Mouse (Mus musculus) embryonic facial prominence, embryonic 14.5 days (tissue): ENCODE measurements around the gene Sema5a. TPM values are rescaled to one million over a fixed set of nuclear protein-coding genes. Genes with fewer than 3 reads are reported as not detected.
A peak's percentile ranks its signal among the peaks of the same experiment; 100 is the strongest.

Experiments used
- ATAC-seq: fragments of 200-750 bp; cut with Nextera tagmentation; 2 replicates; pipeline ENCODE4 v1.8.0; 2017; ENCODE audit warnings: low read depth, moderate number of reproducible peaks, moderate TSS enrichment
- DNase-seq: peaks from one replicate; pipeline ENCODE4 v3.0.0-alpha.2; 2015; ENCODE audit warnings: low spot score
- H3K27ac ChIP-seq: fragments of 300-500 bp; sonication (generic); replicated peaks from 2 replicates; pipeline ENCODE4 v1.5.1; 2014; ENCODE audit warnings: low read depth, mild to moderate bottlenecking, low read length, moderate library complexity
- H3K27me3 ChIP-seq: fragments of 300-500 bp; sonication (generic); replicated peaks from 2 replicates; pipeline ENCODE4 v1.6.1; 2014; ENCODE audit warnings: low read length; ENCODE audit not compliant: control insufficient read depth, insufficient read depth
- H3K36me3 ChIP-seq: fragments of 300-500 bp; sonication (generic); 2 replicates; pipeline ENCODE4 v1.6.1; 2014; ENCODE audit warnings: low read length, mixed read lengths; ENCODE audit not compliant: control insufficient read depth, insufficient read depth
- H3K4me1 ChIP-seq: fragments of 300-500 bp; sonication (generic); 2 replicates; pipeline ENCODE4 v1.6.1; 2014; ENCODE audit warnings: antibody characterized with exemption, low read length; ENCODE audit not compliant: control insufficient read depth, insufficient read depth
- H3K4me2 ChIP-seq: fragments of 300-500 bp; sonication (generic); 2 replicates; pipeline ENCODE4 v1.6.1; 2014; ENCODE audit warnings: low read depth, mild to moderate bottlenecking, low read length, moderate library complexity, mixed read lengths
- H3K4me3 ChIP-seq: fragments of 300-500 bp; sonication (generic); 2 replicates; pipeline ENCODE4 v1.5.1; 2014; ENCODE audit warnings: low read depth, mild to moderate bottlenecking, low read length
- H3K9ac ChIP-seq: fragments of 300-500 bp; sonication (generic); 2 replicates; pipeline ENCODE4 v1.6.1; 2014; ENCODE audit warnings: low read depth, mild to moderate bottlenecking, low read length, moderate library complexity, mixed read lengths
- H3K9me3 ChIP-seq: fragments of 300-500 bp; sonication (generic); 2 replicates; pipeline ENCODE4 v1.6.1; 2016; ENCODE audit warnings: low read length; ENCODE audit not compliant: control insufficient read depth
- WGBS: fragments of 180-500 bp; shearing (Covaris S2); extraction: QIAGEN DNeasy Blood & Tissue Kit; methylation state at CpG from one replicate; pipeline ENCODE4 v1.1.7; 2014; 5-methylcytosine and 5-hydroxymethylcytosine counted together
- polyA plus RNA-seq: library from polyadenylated mRNA; unstranded; fragments of >200 nt; fragmentation: Nextera tagmentation; extraction: Ambion mirVana; gene quantifications from 2 replicates; pipeline ENCODE4 v1.2.1, GENCODE M21; 2014

Sema5a gene
- polyA plus RNA-seq, 1 experiment from 2014 or later, result 26.7 TPM

DNA sequence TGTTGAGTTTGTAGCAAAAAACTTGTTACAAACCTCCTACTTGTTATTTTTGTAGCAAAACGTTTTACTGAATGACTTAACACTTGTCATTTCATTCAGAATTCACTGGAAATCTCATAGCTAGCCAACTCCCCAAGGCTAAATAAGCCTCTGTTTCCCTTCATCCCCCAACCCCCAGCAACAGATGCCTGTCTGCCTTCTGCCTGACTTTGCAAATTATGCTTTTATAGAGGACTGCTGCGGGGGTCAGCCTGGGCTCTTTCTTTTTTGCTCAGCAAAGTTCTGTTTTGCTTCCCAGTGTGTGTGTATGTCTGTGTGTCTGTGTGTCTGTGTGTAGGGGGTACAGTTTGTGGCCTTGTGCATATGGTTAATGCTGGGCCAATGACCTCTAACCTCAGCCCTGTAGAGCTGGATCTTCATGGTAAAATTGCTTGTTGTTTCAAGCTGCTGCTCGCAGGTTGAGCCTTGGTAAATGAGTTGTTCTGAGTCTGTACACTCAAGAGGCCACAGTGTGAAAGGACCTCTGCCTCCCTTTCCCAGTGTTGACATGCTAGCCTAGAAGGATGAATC, 94.2 kb downstream of the Sema5a start:
- Histone ChIP-seq H3K27me3 (no peaks in the 10 kb centered on the region), H3K4me1 (peaks cover 18% of the 10 kb centered on the region; the same call in 1 of the 2 replicates), H3K9ac (no peak overlapping the region), H3K9me3 (no peaks in the 10 kb centered on the region), H3K27ac (no peak overlapping the region), H3K4me2 (no peak overlapping the region), H3K36me3 (no peaks in the 10 kb centered on the region), H3K4me3 (no peak overlapping the region)
- no peak for DNase-seq
- ATAC-seq, result no peak
- WGBS, result 19% methylated on average over 3 of the region's 3 CpGs

- no peak overlapping the region for H3K27ac ChIP-seq
- no peaks in the 10 kb centered on the region for H3K9me3 ChIP-seq
- no peak overlapping the region for H3K4me2 ChIP-seq
- no peak for DNase-seq
- H3K27me3 ChIP-seq, result no peaks in the 10 kb centered on the region
- peaks cover 13% of the 10 kb centered on the region; the same call in 1 of the 2 replicates for H3K4me1 ChIP-seq
- no peak overlapping the region for H3K9ac ChIP-seq
- no peak for ATAC-seq
- H3K36me3 ChIP-seq, result no peaks in the 10 kb centered on the region
- no peak overlapping the region for H3K4me3 ChIP-seq
- WGBS, result 46% methylated on average over 5 of the region's 5 CpGs
Measured at GRCm38 (mm10) chr15:32339426-32339825, 94.8 kb downstream of the Sema5a start.

DNA sequence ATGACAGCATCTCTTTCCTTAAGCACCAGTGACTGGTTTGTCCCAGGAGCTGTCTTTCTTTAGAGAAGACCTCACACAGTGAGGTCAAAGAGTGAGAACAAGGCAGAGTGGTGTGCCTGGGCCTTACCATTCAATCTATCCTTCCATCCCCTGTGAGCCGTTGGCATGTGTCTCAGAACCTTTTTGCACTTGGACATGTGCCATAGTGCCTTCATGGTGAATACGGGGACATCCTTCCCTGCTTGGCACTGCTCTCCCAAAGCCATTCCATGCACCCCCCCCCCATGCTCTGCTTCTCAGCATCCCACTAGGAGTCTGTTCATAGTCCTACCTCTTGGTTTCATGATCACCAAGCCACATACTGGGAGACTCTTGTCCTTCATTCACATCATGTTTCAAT, 96.8 kb downstream of the Sema5a start:
- no peak overlapping the region for H3K27ac ChIP-seq
- 45% methylated on average over 2 of the region's 2 CpGs for WGBS
- no peaks in the 10 kb centered on the region for H3K9me3 ChIP-seq
- no peaks in the 10 kb centered on the region for H3K36me3 ChIP-seq
- no peak overlapping the region for H3K4me3 ChIP-seq
- ATAC-seq, result no peak
- no peak overlapping the region for H3K4me2 ChIP-seq
- no peak for DNase-seq
- H3K4me1 ChIP-seq, result 0 out of 2 replicates have a peak, but pooled peaks cover 8% of the 10 kb centered on the region
- H3K27me3 ChIP-seq, result no peaks in the 10 kb centered on the region
- H3K9ac ChIP-seq, result no peak overlapping the region

GRCm38 (mm10) chr15:32343544-32343943, 98.9 kb downstream of the Sema5a start:
- ATAC-seq (no peak), DNase-seq (no peak)
- Histone ChIP-seq H3K9me3 (no peaks in the 10 kb centered on the region), H3K4me2 (no peak overlapping the region), H3K36me3 (0 out of 2 replicates have a peak, but pooled peaks cover 4% of the 10 kb centered on the region), H3K4me1 (0 out of 2 replicates have a peak, but pooled peaks cover 6% of the 10 kb centered on the region), H3K27ac (no peak overlapping the region), H3K9ac (no peak overlapping the region), H3K4me3 (no peak overlapping the region), H3K27me3 (no peaks in the 10 kb centered on the region)
- 87% methylated on average over 5 of the region's 5 CpGs for WGBS

DNA sequence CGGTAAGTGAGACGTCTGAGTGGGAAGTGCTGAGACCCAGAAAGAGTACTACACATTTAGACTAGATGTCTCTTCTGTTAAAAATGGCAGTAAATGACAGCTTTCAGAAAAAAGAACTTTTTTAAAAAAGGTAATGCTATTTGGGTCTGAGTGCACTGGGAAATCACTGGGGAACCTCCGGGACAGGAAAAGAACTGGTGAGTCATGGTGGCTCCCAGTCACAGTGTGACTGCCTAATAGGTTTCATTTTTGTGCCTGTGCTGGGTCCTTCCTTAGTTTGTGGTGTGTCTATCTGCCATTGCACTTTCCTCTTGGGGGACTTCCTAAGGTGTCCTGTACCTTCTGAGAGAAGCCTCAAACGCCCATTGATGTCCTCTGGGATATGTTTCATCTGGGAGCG, 102.7 kb downstream of the Sema5a start:
- H3K27ac ChIP-seq, result no peak overlapping the region
- no peaks in the 10 kb centered on the region for H3K4me1 ChIP-seq
- no peaks in the 10 kb centered on the region for H3K27me3 ChIP-seq
- ATAC-seq, result no peak
- no peak overlapping the region for H3K4me2 ChIP-seq
- no peak overlapping the region for H3K4me3 ChIP-seq
- no peaks in the 10 kb centered on the region for H3K9me3 ChIP-seq
- no peak for DNase-seq
- no peak overlapping the region for H3K9ac ChIP-seq
- 85% methylated on average over 5 of the region's 5 CpGs for WGBS
- 0 out of 2 replicates have a peak, but pooled peaks cover 4% of the 10 kb centered on the region for H3K36me3 ChIP-seq

DNA sequence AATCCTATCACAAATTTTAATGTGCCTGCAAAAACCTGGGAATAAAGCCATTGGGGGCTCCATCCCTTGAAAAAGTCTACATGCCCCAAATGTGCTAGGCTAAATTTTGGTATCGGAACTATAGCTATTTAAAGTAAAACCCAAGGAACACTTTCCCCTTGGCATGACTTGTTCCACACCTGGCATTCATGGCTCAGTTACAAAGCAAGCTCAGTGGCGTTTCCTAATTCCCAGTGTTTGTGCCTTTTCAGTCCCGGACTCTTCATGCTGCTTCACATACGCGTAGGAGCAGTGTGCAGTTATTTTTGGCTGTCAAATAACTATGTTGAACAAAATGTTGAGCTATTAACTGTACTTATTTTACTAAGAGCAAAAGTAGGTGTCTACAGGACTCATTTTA, 104.7 kb downstream of the Sema5a start:
- 0 out of 2 replicates have a peak, but pooled peaks cover 4% of the 10 kb centered on the region for H3K36me3 ChIP-seq
- peaks cover 11% of the 10 kb centered on the region; the same call in 1 of the 2 replicates for H3K4me1 ChIP-seq
- no peak overlapping the region for H3K9ac ChIP-seq
- DNase-seq, result no peak
- H3K9me3 ChIP-seq, result no peaks in the 10 kb centered on the region
- H3K27ac ChIP-seq, result no peak overlapping the region
- H3K27me3 ChIP-seq, result no peaks in the 10 kb centered on the region
- H3K4me3 ChIP-seq, result no peak overlapping the region
- no peak for ATAC-seq
- WGBS, result 66% methylated on average over 5 of the region's 5 CpGs
- H3K4me2 ChIP-seq, result no peak overlapping the region

GRCm38 (mm10) chr15:32352995-32353394, 108.4 kb downstream of the Sema5a start:
- Histone ChIP-seq H3K4me3 (no peak overlapping the region), H3K36me3 (0 out of 2 replicates have a peak, but pooled peaks cover 4% of the 10 kb centered on the region), H3K4me1 (peaks cover 11% of the 10 kb centered on the region; the same call in 1 of the 2 replicates), H3K27me3 (no peaks in the 10 kb centered on the region), H3K27ac (no peak overlapping the region), H3K9me3 (no peaks in the 10 kb centered on the region), H3K9ac (no peak overlapping the region), H3K4me2 (no peak overlapping the region)
- DNase-seq (peak; percentile 38), ATAC-seq (peak; percentile 77)
- WGBS, result 36% methylated on average over 8 of the region's 8 CpGs

DNA sequence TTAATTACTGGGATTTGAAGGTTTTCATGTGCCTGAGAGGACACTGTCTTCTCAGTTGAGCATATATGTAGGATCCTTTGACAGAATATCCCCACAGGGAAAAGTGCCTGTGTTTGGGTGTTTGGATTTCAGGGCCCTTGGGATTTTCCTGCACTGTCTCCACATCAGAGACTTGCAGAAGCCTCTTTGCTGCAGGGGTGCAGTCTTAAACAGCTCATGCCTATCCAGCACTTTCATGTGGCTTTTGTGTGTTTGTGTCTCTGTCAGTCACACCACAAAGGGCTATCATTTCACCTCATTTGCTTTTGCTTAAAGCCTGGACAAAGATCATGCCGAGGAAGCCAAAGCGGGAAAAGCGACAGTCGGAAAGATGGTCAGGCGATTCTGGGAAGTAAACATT, 108.9 kb downstream of the Sema5a start:
- peak; percentile 55 for DNase-seq
- WGBS, result 61% methylated on average over 5 of the region's 5 CpGs
- Histone ChIP-seq H3K4me2 (no peak overlapping the region), H3K27ac (no peak overlapping the region), H3K4me3 (no peak overlapping the region), H3K4me1 (peaks cover 11% of the 10 kb centered on the region; the same call in 1 of the 2 replicates), H3K9me3 (no peaks in the 10 kb centered on the region), H3K36me3 (no peaks in the 10 kb centered on the region), H3K27me3 (no peaks in the 10 kb centered on the region), H3K9ac (no peak overlapping the region)
- 0 out of 2 replicates have a peak, but pooled peaks have one; percentile 41 for ATAC-seq

DNA sequence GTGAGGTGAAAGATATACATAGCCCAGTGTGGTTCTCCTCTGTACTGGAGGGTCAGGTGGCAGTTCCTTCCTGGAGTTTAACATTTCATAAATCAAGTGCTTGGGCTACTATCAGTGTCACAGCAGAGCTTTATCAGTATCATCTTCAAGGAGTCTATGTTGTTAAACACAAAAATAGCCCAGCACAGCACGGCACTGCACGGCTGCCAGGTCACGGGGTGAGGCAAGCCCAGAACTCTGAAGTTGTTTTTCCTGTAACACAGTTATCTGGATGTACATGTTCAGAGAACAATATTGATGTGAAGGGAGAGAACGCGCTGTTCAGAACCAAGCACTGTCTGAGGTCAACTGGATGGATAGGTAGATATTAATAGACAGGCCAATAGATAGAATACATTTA, 112.2 kb downstream of the Sema5a start:
- Histone ChIP-seq H3K27ac (no peak overlapping the region), H3K4me1 (peaks cover 11% of the 10 kb centered on the region; the same call in 1 of the 2 replicates), H3K36me3 (no peaks in the 10 kb centered on the region), H3K4me2 (no peak overlapping the region), H3K9ac (no peak overlapping the region), H3K9me3 (no peaks in the 10 kb centered on the region), H3K27me3 (no peaks in the 10 kb centered on the region), H3K4me3 (no peak overlapping the region)
- no peak for ATAC-seq
- DNase-seq, result no peak
- WGBS, result 87% methylated on average over 5 of the region's 5 CpGs
